Mouse (Mus musculus) forebrain, embryonic 12.5 days (tissue): ENCODE data around the gene Tbc1d10b. TPM values are rescaled to one million over a fixed set of nuclear protein-coding genes. Genes with fewer than 3 reads are reported as not detected.

ENCODE experiments used
- ATAC-seq: fragments of 200-750 bp; cut with Nextera tagmentation; 2 replicates; pipeline ENCODE4 v1.8.0; 2017; ENCODE audit warnings: moderate TSS enrichment; ENCODE audit not compliant: low FRiP score
- H3K27ac ChIP-seq: fragments of 300-500 bp; sonication (generic); 2 replicates; pipeline ENCODE4 v1.5.1; 2016; ENCODE audit warnings: mild to moderate bottlenecking
- H3K27me3 ChIP-seq: fragments of 300-500 bp; sonication (generic); 2 replicates; pipeline ENCODE4 v1.6.1; 2016; ENCODE audit warnings: mild to moderate bottlenecking
- H3K36me3 ChIP-seq: fragments of 300-500 bp; sonication (generic); replicated peaks from 2 replicates; pipeline ENCODE4 v1.6.1; 2016; ENCODE audit warnings: mild to moderate bottlenecking
- H3K4me1 ChIP-seq: fragments of 300-500 bp; sonication (generic); 2 replicates; pipeline ENCODE4 v1.6.1; 2016
- H3K4me2 ChIP-seq: fragments of 300-500 bp; sonication (generic); 2 replicates; pipeline ENCODE4 v1.6.1; 2016; ENCODE audit warnings: mild to moderate bottlenecking, moderate library complexity
- H3K4me3 ChIP-seq: fragments of 300-500 bp; sonication (generic); replicated peaks from 2 replicates; pipeline ENCODE4 v1.5.1; 2016; ENCODE audit warnings: mild to moderate bottlenecking
- H3K9ac ChIP-seq: fragments of 300-500 bp; sonication (generic); 2 replicates; pipeline ENCODE4 v1.6.1; 2016; ENCODE audit warnings: mild to moderate bottlenecking
- H3K9me3 ChIP-seq: fragments of 300-500 bp; sonication (generic); 2 replicates; pipeline ENCODE4 v1.6.1; 2016
- WGBS: fragments of 180-500 bp; shearing (Covaris S2); methylation state at CpG from one replicate; pipeline ENCODE4 v1.1.7; 2016; 5-methylcytosine and 5-hydroxymethylcytosine counted together
- polyA plus RNA-seq: library from polyadenylated mRNA; unstranded; fragments of >200 nt; fragmentation: Nextera tagmentation; extraction: Ambion mirVana; gene quantifications from 2 replicates; pipeline ENCODE4 v1.2.1, GENCODE M21; 2016

Gene Tbc1d10b
- polyA plus RNA-seq, 1 experiment from 2014 or later = 34.3 TPM

- Histone ChIP-seq H3K4me2 (no peak overlapping the region), H3K9ac (no peak overlapping the region), H3K9me3 (no peaks in the 10 kb centered on the region), H3K27ac (no peak overlapping the region), H3K27me3 (no peaks in the 10 kb centered on the region), H3K4me3 (no peak overlapping the region), H3K36me3 (no peaks in the 10 kb centered on the region), H3K4me1 (no peaks in the 10 kb centered on the region)
- no peak for ATAC-seq
- WGBS = 83% methylated on average over 12 of the region's 12 CpGs
Observed at GRCm38 (mm10) chr7:127165607-127166493, 42.4 kb downstream of the Tbc1d10b start.

GRCm38 (mm10) chr7:127164002-127164401, 44.3 kb downstream of the Tbc1d10b start:
- H3K9ac ChIP-seq = no peak overlapping the region
- H3K4me2 ChIP-seq = no peak overlapping the region
- H3K4me1 ChIP-seq = no peaks in the 10 kb centered on the region
- 83% methylated on average over 4 of the region's 4 CpGs for WGBS
- H3K36me3 ChIP-seq = no peaks in the 10 kb centered on the region
- no peak overlapping the region for H3K27ac ChIP-seq
- ATAC-seq = no peak
- H3K27me3 ChIP-seq = no peaks in the 10 kb centered on the region
- H3K4me3 ChIP-seq = no peak overlapping the region
- no peaks in the 10 kb centered on the region for H3K9me3 ChIP-seq

GRCm38 (mm10) chr7:127162546-127162945, 45.7 kb downstream of the Tbc1d10b start:
- H3K27ac ChIP-seq = no peak overlapping the region
- H3K4me1 ChIP-seq = no peaks in the 10 kb centered on the region
- no peak overlapping the region for H3K4me2 ChIP-seq
- WGBS = 82% methylated on average over 5 of the region's 5 CpGs
- no peak overlapping the region for H3K9ac ChIP-seq
- H3K36me3 ChIP-seq = no peaks in the 10 kb centered on the region
- H3K4me3 ChIP-seq = no peak overlapping the region
- H3K9me3 ChIP-seq = no peaks in the 10 kb centered on the region
- no peaks in the 10 kb centered on the region for H3K27me3 ChIP-seq
- no peak for ATAC-seq

GRCm38 (mm10) chr7:127157548-127157947, 50.7 kb downstream of the Tbc1d10b start:
- no peak for ATAC-seq
- H3K4me1 ChIP-seq = no peaks in the 10 kb centered on the region
- no peaks in the 10 kb centered on the region for H3K27me3 ChIP-seq
- H3K27ac ChIP-seq = no peak overlapping the region
- H3K9ac ChIP-seq = no peak overlapping the region
- H3K9me3 ChIP-seq = no peaks in the 10 kb centered on the region
- no peak overlapping the region for H3K4me3 ChIP-seq
- WGBS = 92% methylated on average over 4 of the region's 4 CpGs
- H3K4me2 ChIP-seq = no peak overlapping the region
- no peaks in the 10 kb centered on the region for H3K36me3 ChIP-seq

GRCm38 (mm10) chr7:127153477-127153876, 54.8 kb downstream of the Tbc1d10b start:
- Histone ChIP-seq H3K9ac (no peak overlapping the region), H3K27me3 (no peaks in the 10 kb centered on the region), H3K27ac (no peak overlapping the region), H3K9me3 (no peaks in the 10 kb centered on the region), H3K4me2 (no peak overlapping the region), H3K4me3 (no peak overlapping the region), H3K36me3 (no peaks in the 10 kb centered on the region), H3K4me1 (no peaks in the 10 kb centered on the region)
- 91% methylated on average over 3 of the region's 3 CpGs for WGBS
- no peak for ATAC-seq

DNA sequence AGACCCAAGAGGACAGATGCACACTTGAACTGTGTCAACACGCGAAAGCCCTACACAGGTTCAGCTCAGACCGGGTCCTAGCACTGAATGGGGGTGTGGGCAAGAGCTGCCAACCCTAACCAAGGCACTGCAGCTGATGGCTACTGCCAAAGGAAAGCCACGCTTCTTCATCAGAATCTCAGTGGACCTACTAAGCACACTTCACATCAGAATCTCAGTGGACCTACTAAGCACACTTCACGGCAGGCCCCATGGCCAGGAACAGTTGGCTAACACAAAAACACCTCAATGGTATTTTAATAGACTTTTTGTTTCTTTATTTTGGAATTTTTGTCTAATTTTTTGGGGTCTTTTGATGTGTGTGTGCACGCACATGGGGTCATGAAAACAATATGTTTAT, 55.8 kb downstream of the Tbc1d10b start:
- WGBS = 92% methylated on average over 6 of the region's 6 CpGs
- Histone ChIP-seq H3K27me3 (no peaks in the 10 kb centered on the region), H3K4me2 (no peak overlapping the region), H3K4me1 (no peaks in the 10 kb centered on the region), H3K36me3 (no peaks in the 10 kb centered on the region), H3K27ac (no peak overlapping the region), H3K4me3 (no peak overlapping the region), H3K9ac (no peak overlapping the region), H3K9me3 (no peaks in the 10 kb centered on the region)
- ATAC-seq = no peak

GRCm38 (mm10) chr7:127147901-127148300, 60.4 kb downstream of the Tbc1d10b start:
- WGBS = 81% methylated on average over 3 of the region's 3 CpGs
- no peak overlapping the region for H3K4me2 ChIP-seq
- no peak overlapping the region for H3K9ac ChIP-seq
- H3K36me3 ChIP-seq = no peaks in the 10 kb centered on the region
- no peak overlapping the region for H3K4me3 ChIP-seq
- H3K4me1 ChIP-seq = no peaks in the 10 kb centered on the region
- H3K9me3 ChIP-seq = no peaks in the 10 kb centered on the region
- no peak for ATAC-seq
- no peaks in the 10 kb centered on the region for H3K27me3 ChIP-seq
- H3K27ac ChIP-seq = no peak overlapping the region

Other genes starting within 250 kb of the Tbc1d10b start
- 78.9 and 79.6 TPM in 2 replicates for gene Cdipt, start 232.6 kb downstream of the Tbc1d10b start, polyA plus RNA-seq
- gene Cdiptos, start 232.4 kb downstream of the Tbc1d10b start, polyA plus RNA-seq = 0.86 and 2.0 TPM in 2 replicates
- 4.2 and 4.6 TPM in 2 replicates for gene Mvp, start 193.8 kb downstream of the Tbc1d10b start, polyA plus RNA-seq
- gene Pagr1b, start 192.0 kb downstream of the Tbc1d10b start, polyA plus RNA-seq = 0.38 and 0.56 TPM in 2 replicates
- gene Pagr1a, start 191.1 kb downstream of the Tbc1d10b start, polyA plus RNA-seq = 51.4 and 66.8 TPM in 2 replicates
- 53.3 and 75.4 TPM in 2 replicates for gene Gm42742, start 187.4 kb downstream of the Tbc1d10b start, polyA plus RNA-seq
- 5.0 and 6.5 TPM in 2 replicates for gene Prrt2, start 187.3 kb downstream of the Tbc1d10b start, polyA plus RNA-seq
- 95.2 and 113 TPM in 2 replicates for gene Maz, start 181.4 kb downstream of the Tbc1d10b start, polyA plus RNA-seq
- 163 and 170 TPM in 2 replicates for gene Kif22, start 166.0 kb downstream of the Tbc1d10b start, polyA plus RNA-seq
- gene Zg16, start 121.1 kb downstream of the Tbc1d10b start, polyA plus RNA-seq = not detected in 2 replicates
- 0.88 and 0.91 TPM in 2 replicates for gene AI467606, start 117.1 kb downstream of the Tbc1d10b start, polyA plus RNA-seq
- 2.0 and 2.4 TPM in 2 replicates for gene Qprt, start 86.2 kb downstream of the Tbc1d10b start, polyA plus RNA-seq
- gene Spn, start 70.6 kb downstream of the Tbc1d10b start, polyA plus RNA-seq = 0.23 TPM in 1 of 2 replicates, not detected in the other
- gene Cd2bp2, start 12.4 kb downstream of the Tbc1d10b start, polyA plus RNA-seq = 104 and 108 TPM in 2 replicates
- gene Mylpf, start 422 bp upstream of the Tbc1d10b start, polyA plus RNA-seq = 9.2 and 10.1 TPM in 2 replicates
- gene Zfp553, start 24.6 kb upstream of the Tbc1d10b start, polyA plus RNA-seq = 77.6 and 80.2 TPM in 2 replicates
- 42.6 and 43.4 TPM in 2 replicates for gene Sept1, start 24.7 kb upstream of the Tbc1d10b start, polyA plus RNA-seq
- 53.3 and 60.3 TPM in 2 replicates for gene Zfp771, start 35.8 kb upstream of the Tbc1d10b start, polyA plus RNA-seq
- 208 and 224 TPM in 2 replicates for gene Dctpp1, start 52.2 kb upstream of the Tbc1d10b start, polyA plus RNA-seq
- 73.7 and 81.6 TPM in 2 replicates for gene Sephs2, start 65.6 kb upstream of the Tbc1d10b start, polyA plus RNA-seq
- 0.26 and 0.47 TPM in 2 replicates for gene Itgal, start 87.8 kb upstream of the Tbc1d10b start, polyA plus RNA-seq
- 16.3 and 18.4 TPM in 2 replicates for gene Zfp768, start 137.1 kb upstream of the Tbc1d10b start, polyA plus RNA-seq
- gene Zfp747, start 167.6 kb upstream of the Tbc1d10b start, polyA plus RNA-seq = 6.9 and 9.1 TPM in 2 replicates
- gene 9130019O22Rik, start 178.7 kb upstream of the Tbc1d10b start, polyA plus RNA-seq = 5.2 and 5.6 TPM in 2 replicates
- gene E430018J23Rik, start 185.2 kb upstream of the Tbc1d10b start, polyA plus RNA-seq = 5.2 and 5.5 TPM in 2 replicates
- gene Zfp764, start 198.4 kb upstream of the Tbc1d10b start, polyA plus RNA-seq = 5.3 and 6.4 TPM in 2 replicates
- gene Zfp688, start 213.6 kb upstream of the Tbc1d10b start, polyA plus RNA-seq = 32.3 and 36.4 TPM in 2 replicates
- gene Zfp689, start 240.7 kb upstream of the Tbc1d10b start, polyA plus RNA-seq = 16.0 and 18.8 TPM in 2 replicates